Mouse (Mus musculus) limb, embryonic 13.5 days (tissue): ENCODE measurements around the gene Spg7. TPM values are rescaled to one million over a fixed set of nuclear protein-coding genes. Genes with fewer than 3 reads are reported as not detected.
A peak's percentile ranks its signal among the peaks of the same experiment; 100 is the strongest.
"Not testable (repeated sequence)": the region's sequence is repeated elsewhere in the genome, so short reads cannot be mapped to it uniquely, and the experiment has no call there.

Experiments used
- ATAC-seq: fragments of 200-750 bp; cut with Nextera tagmentation; 2 replicates; pipeline ENCODE4 v1.8.0; 2017; ENCODE audit warnings: low read depth, moderate number of reproducible peaks, moderate TSS enrichment; ENCODE audit not compliant: low FRiP score
- H3K27ac ChIP-seq: fragments of 300-500 bp; sonication (generic); 2 replicates; pipeline ENCODE4 v1.5.1; 2015; ENCODE audit warnings: inconsistent platforms, mild to moderate bottlenecking, moderate library complexity
- H3K27me3 ChIP-seq: fragments of 300-500 bp; sonication (generic); 2 replicates; pipeline ENCODE4 v1.6.1; 2015; ENCODE audit warnings: mild to moderate bottlenecking, inconsistent platforms
- H3K36me3 ChIP-seq: fragments of 300-500 bp; sonication (generic); 2 replicates; pipeline ENCODE4 v1.6.1; 2015; ENCODE audit warnings: inconsistent platforms, mild to moderate bottlenecking, moderate library complexity
- H3K4me1 ChIP-seq: fragments of 300-500 bp; sonication (generic); 2 replicates; pipeline ENCODE4 v1.6.1; 2015; ENCODE audit warnings: inconsistent platforms
- H3K4me2 ChIP-seq: fragments of 300-500 bp; sonication (generic); replicated peaks from 2 replicates; pipeline ENCODE4 v1.6.1; 2015; ENCODE audit warnings: inconsistent platforms, mild to moderate bottlenecking, moderate library complexity
- H3K4me3 ChIP-seq: fragments of 300-500 bp; sonication (generic); 2 replicates; pipeline ENCODE4 v1.5.1; 2015; ENCODE audit warnings: moderate library complexity, mild to moderate bottlenecking, inconsistent platforms
- H3K9ac ChIP-seq: fragments of 300-500 bp; sonication (generic); 2 replicates; pipeline ENCODE4 v1.6.1; 2015; ENCODE audit warnings: mild to moderate bottlenecking, inconsistent platforms
- H3K9me3 ChIP-seq: fragments of 300-500 bp; sonication (generic); 2 replicates; pipeline ENCODE4 v1.6.1; 2016; ENCODE audit warnings: inconsistent platforms
- WGBS: fragments of 180-500 bp; shearing (Covaris S2); methylation state at CpG from one replicate; pipeline ENCODE4 v1.1.7; 2015; 5-methylcytosine and 5-hydroxymethylcytosine counted together
- polyA plus RNA-seq: library from polyadenylated mRNA; unstranded; fragments of >200 nt; fragmentation: Nextera tagmentation; extraction: Ambion mirVana; gene quantifications from 2 replicates; pipeline ENCODE4 v1.2.1, GENCODE M21; 2015

Gene Spg7
- polyA plus RNA-seq, 1 experiment from 2014 or later: 41.5 TPM

DNA sequence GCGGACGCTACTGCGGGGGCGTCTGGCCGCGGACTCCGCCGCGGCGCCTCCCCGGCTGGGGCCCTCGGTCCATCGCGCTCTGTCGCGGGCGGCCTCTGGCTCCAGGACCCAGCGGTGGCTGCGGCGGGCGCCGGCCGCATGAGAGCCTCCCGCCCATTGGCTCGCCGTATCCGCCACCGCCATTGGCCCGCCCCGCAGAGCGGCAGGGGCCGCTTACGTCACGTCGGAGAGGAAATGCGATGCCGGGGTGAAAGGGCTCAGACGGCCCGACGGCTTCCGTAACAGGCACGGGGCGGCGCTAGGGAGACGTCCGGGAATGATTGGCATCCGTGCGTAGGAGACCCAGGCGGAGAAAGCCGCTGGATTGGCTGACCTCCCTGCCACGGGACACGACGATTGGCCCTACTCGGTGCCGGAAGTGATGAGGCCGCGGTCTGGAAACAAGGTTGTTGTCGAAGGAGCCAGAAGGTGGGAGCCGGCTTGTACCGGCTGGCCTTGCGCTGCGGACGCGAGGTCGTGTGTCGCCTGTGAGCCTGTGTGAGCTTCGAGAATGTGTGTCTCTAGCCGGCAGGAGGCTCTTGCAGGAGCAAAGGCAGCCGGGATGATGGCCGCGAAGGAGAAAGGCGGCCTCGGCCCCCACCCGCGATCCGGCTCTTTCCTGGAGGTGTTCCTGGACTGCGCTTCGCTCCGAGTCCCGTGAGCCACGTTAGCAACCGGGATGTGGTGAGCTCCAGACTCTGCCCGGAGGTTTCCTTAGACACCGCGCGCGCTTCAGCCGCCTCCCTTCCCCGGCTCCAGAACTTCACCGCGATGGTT is 20.4 kb upstream of the Spg7 start, which contains the start of gene Ankrd11:
Gene Ankrd11 (minus strand): TSS at position 120 of the 816 bp plus-strand sequence.
- peaks cover 31% of the 10 kb centered on the region for H3K4me1 ChIP-seq
- H3K27me3 ChIP-seq: no peaks in the 10 kb centered on the region
- H3K9ac ChIP-seq: peak within 1 kb of the TSS; percentile 100
- peak within 1 kb of the TSS; percentile 98 for H3K27ac ChIP-seq
- peak within 1 kb of the TSS; percentile 99 for H3K4me3 ChIP-seq
- ATAC-seq: peak; percentile 98
- H3K4me2 ChIP-seq: peak within 1 kb of the TSS; percentile 80
- WGBS: under 1% methylated on average over 69 of the region's 91 CpGs
- peaks cover 4% of the 10 kb centered on the region; the same call in 1 of the 2 replicates for H3K36me3 ChIP-seq
- H3K9me3 ChIP-seq: no peaks in the 10 kb centered on the region

DNA sequence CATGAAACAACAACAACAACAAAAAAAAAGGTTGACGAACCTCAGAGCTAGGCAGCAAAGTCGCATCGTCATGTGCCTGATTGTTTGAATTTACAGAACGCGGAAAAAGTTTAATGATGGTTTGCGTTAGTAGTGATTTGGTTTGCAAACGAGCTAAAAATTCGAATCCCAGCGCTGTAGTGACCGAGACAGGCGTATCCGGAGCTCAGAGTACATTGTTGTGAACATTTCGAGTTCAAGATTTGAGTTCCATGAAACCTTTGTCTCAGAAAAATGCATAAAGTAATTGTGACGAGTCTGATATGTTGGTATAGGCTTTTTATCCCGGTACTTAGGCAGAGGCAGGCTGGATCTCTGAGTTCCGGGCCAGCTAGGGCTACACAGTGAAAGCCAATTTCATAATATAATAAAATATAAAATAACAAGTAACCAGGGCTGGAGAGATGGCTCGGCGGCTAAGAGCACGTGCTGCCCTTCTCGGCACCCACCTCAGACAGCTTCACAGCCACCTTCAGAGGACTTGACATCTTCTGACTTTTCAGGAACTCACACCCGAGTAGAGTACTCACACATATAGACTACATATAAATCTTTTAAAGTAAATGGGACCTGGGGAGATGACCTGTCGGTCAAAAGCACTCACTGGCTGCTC is 19.6 kb upstream of the Spg7 start:
- H3K4me1 ChIP-seq: peaks cover 28% of the 10 kb centered on the region
- no peaks in the 10 kb centered on the region for H3K27me3 ChIP-seq
- WGBS: 17% methylated on average over 22 of the region's 22 CpGs
- H3K4me3 ChIP-seq: peak overlapping the region; percentile 99
- peak overlapping the region; percentile 70 for H3K4me2 ChIP-seq
- ATAC-seq: no peak
- peak overlapping the region; percentile 95 for H3K27ac ChIP-seq
- H3K36me3 ChIP-seq: peaks cover 4% of the 10 kb centered on the region; the same call in 1 of the 2 replicates
- H3K9ac ChIP-seq: peak overlapping the region; percentile 89
- H3K9me3 ChIP-seq: no peaks in the 10 kb centered on the region

DNA sequence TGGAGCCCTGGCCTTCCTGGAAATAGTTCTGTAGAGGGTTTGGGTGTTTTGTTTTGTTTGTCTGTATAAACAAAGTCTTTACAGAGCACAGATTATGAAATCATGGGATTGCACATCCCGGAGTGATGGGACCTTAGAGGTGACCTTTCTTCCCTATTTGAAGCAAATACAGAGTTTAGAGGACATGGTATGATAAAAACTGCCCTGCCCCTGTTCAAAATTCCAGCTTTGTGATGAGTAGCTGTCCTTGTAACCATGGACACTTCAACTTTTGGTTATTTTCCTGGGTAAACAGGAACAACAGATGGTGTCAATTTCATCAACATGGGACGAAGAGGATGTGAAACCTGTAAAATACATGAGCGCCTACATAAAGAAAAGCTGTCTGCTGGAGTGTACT is 18.8 kb upstream of the Spg7 start:
- ATAC-seq: no peak
- Histone ChIP-seq H3K9me3 (no peaks in the 10 kb centered on the region), H3K9ac (no peak overlapping the region), H3K27me3 (no peaks in the 10 kb centered on the region), H3K4me3 (no peak overlapping the region), H3K4me1 (peaks cover 28% of the 10 kb centered on the region), H3K27ac (no peak overlapping the region), H3K4me2 (peak overlapping the region; percentile 70; the same call in 1 of the 2 replicates), H3K36me3 (peaks cover 4% of the 10 kb centered on the region; the same call in 1 of the 2 replicates)
- 88% methylated on average over 3 of the region's 3 CpGs for WGBS

DNA sequence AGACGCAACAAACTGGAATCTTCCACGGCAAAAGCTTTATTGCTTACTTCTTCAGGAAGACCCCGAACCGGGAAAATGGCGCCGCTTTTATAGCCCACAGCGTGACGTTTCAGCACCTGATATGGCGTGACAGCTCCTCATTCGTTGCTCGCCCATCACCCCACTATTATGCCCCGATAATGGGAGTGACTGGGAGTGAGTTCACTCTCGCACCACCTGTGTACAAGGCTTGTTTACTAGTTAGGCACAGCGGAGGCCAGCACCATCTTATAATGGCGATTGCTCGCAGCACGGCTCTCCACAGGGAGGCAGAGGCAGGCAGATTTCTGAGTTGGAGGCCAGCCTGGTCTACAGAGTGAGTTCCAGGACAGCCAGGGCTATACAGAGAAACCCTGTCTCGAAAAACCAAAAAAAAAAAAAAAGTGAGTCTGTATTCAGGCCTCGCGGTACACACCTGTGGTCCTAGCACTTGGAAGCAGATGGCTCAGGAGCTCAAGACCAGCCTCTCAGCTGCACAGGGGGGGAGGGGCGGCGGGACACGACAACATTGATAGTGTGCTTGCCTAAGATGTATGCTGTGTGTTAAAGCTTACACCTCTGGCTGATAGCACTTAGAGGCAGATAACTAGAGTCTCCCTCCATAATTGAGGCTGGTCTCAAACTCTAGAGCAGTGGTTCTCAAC is 17.9 kb upstream of the Spg7 start:
- not testable (repeated sequence) for H3K36me3 ChIP-seq, H3K9ac ChIP-seq, H3K9me3 ChIP-seq, H3K4me2 ChIP-seq, H3K4me3 ChIP-seq, H3K27ac ChIP-seq, ATAC-seq, H3K27me3 ChIP-seq
- peaks cover 20% of the 10 kb centered on the region for H3K4me1 ChIP-seq
- WGBS: 91% methylated on average over 23 of the region's 23 CpGs

DNA sequence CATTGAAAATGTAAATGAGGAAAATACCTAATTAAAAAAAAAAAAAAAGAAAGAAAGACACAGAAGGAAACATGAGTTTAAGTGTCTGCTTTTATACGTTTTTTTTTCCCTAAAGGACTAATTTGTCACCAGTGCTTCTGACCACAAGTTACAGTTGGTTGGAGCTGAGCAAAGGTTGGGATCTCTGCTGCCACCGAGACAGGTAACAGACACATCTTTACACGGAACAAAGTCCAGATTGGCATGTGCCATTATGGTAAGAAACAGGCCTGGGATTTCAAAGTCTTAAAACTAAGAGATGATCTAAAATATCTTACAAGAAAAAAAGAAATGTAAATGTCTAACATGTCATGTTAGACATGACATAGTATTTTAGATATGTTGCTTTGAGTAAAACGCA is 16.0 kb upstream of the Spg7 start:
- peaks cover 4% of the 10 kb centered on the region; the same call in 1 of the 2 replicates for H3K36me3 ChIP-seq
- H3K9me3 ChIP-seq: no peaks in the 10 kb centered on the region
- 72% methylated on average over 4 of the region's 4 CpGs for WGBS
- no peak overlapping the region for H3K9ac ChIP-seq
- H3K4me2 ChIP-seq: no peak overlapping the region
- ATAC-seq: no peak
- H3K4me1 ChIP-seq: peaks cover 12% of the 10 kb centered on the region
- H3K4me3 ChIP-seq: no peak overlapping the region
- H3K27ac ChIP-seq: no peak overlapping the region
- H3K27me3 ChIP-seq: no peaks in the 10 kb centered on the region

DNA sequence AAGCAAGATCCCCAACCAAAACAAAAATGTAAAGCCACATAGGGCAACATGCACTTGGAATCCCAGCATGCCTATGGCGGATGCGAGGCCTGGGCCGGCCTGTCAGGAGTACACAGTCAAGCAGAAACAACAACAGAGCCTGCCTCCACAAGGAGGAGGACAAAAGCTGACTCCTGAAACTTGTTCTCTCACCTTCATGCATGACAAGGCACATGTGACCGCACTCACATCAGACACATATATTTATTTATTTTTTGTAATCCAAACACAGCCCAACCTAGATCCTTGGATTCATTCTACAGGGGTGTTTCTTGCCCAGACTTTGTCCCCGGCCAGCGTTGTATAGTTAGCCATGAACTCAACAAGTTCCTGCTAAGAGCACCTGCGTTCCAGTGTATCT is 14.9 kb upstream of the Spg7 start:
- H3K9ac ChIP-seq: no peak overlapping the region

DNA sequence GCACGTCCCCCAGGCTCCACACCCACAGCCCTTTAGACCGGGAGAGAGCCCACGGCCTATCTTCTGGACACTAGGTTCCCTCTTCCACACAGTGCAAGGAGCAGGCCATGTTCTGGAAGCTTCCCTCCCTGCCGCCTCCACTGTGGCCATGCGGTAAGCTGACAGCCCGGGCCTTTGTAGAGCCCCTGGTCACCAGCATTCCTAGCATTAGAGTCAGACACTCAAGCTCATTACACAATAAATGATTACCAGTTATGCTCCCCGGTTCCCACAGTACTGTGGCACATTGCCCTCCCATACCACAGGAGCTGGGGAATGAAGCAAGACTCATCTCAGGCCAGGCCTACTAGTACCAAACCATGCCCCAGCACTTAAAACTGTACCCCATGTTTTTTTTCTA is 14.3 kb upstream of the Spg7 start:
- Histone ChIP-seq H3K4me1 (peaks cover 8% of the 10 kb centered on the region), H3K4me3 (no peak overlapping the region), H3K27ac (no peak overlapping the region), H3K9ac (no peak overlapping the region), H3K27me3 (no peaks in the 10 kb centered on the region), H3K9me3 (no peaks in the 10 kb centered on the region), H3K36me3 (peaks cover 4% of the 10 kb centered on the region; the same call in 1 of the 2 replicates), H3K4me2 (no peak overlapping the region)
- 83% methylated on average over 7 of the region's 7 CpGs for WGBS
- ATAC-seq: no peak

More for the DNA sequence above, 14.9 kb upstream of the Spg7 start:
- Histone ChIP-seq H3K27ac (no peak overlapping the region), H3K9me3 (no peaks in the 10 kb centered on the region), H3K4me1 (peaks cover 12% of the 10 kb centered on the region), H3K4me2 (no peak overlapping the region), H3K36me3 (peaks cover 4% of the 10 kb centered on the region; the same call in 1 of the 2 replicates), H3K4me3 (no peak overlapping the region), H3K27me3 (no peaks in the 10 kb centered on the region)
- no peak for ATAC-seq
- 90% methylated on average over 7 of the region's 7 CpGs for WGBS

DNA sequence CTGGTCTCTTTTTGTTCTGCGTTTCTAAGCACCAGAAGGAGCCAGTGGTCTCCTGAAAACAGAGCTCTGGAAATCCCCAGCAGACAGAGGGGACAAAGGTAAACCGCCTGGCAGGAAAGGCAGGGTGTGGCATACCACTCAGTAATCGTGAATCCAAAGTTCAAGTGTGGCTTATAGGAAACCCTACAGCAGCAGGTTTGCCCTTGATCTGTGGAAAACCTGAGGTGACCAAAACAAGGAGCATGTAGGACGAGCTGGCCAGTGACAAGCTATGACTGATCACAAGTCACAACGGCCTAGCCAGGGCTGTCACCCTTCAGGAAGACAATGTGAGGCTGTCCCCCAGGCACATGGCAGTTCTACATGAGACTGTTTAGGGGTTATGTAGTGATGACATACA is 11.3 kb upstream of the Spg7 start:
- Histone ChIP-seq H3K36me3 (no peaks in the 10 kb centered on the region), H3K9ac (no peak overlapping the region), H3K4me3 (no peak overlapping the region), H3K9me3 (no peaks in the 10 kb centered on the region), H3K27ac (no peak overlapping the region), H3K4me2 (no peak overlapping the region), H3K4me1 (no peaks in the 10 kb centered on the region), H3K27me3 (no peaks in the 10 kb centered on the region)
- ATAC-seq: no peak
- 67% methylated on average over 5 of the region's 5 CpGs for WGBS

DNA sequence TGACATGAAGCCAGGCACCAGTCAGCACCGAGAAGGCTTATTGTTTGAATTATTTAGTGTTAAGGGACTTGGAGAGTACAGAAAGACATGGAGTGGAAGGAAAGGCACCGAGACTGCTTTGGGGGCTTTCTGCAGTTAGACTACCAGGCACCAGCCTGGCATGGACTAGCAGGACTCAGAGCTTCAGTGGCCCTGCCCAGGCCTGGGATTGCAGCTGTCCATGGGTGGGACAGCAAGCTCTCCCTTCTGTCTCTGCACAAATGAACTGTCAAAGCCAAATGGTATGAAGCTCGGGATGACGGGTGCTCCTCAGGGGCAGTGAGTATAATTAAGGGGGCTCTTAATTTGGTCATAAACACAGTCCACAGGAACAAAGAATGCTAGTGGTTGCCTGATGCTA is 1.3 kb downstream of the Spg7 start:
- H3K27me3 ChIP-seq: no peaks in the 10 kb centered on the region
- H3K4me2 ChIP-seq: peak overlapping the region; percentile 86
- no peak overlapping the region for H3K27ac ChIP-seq
- peaks cover 23% of the 10 kb centered on the region for H3K4me1 ChIP-seq
- H3K36me3 ChIP-seq: peaks cover 18% of the 10 kb centered on the region
- peak overlapping the region; percentile 94 for H3K9ac ChIP-seq
- no peaks in the 10 kb centered on the region for H3K9me3 ChIP-seq
- 61% methylated on average over 4 of the region's 4 CpGs for WGBS
- ATAC-seq: no peak
- 0 out of 2 replicates have a peak overlapping the region, but pooled peaks have one; percentile 93 for H3K4me3 ChIP-seq

DNA sequence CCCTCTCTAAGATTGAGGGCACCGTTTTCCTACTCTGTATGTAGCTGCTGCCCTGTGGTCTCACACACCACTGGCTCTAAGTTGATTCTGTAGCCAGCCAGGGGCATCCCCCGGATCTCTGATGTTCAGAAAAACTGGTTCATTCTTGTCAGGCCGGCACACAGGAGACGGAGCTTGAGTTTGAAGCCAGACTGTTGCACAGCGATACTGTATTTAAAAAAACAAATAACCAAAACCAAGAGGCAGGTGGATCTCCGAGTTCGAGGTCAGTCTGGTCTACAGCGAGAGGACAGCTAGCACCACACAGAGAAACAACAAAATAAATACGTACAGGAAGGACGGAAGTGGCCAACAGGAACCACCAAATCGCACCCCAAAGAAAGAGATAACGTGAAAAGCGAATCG is 2.1 kb downstream of the Spg7 start:
- peak; percentile 17; the same call in 1 of the 2 replicates for ATAC-seq
- Histone ChIP-seq H3K27me3 (no peaks in the 10 kb centered on the region), H3K27ac (peak overlapping the region; percentile 82), H3K36me3 (peaks cover 18% of the 10 kb centered on the region), H3K4me2 (peak overlapping the region; percentile 86), H3K4me1 (peaks cover 23% of the 10 kb centered on the region), H3K9ac (peak overlapping the region; percentile 94), H3K9me3 (no peaks in the 10 kb centered on the region), H3K4me3 (peak overlapping the region; percentile 93)
- WGBS: 1% methylated on average over 14 of the region's 14 CpGs

DNA sequence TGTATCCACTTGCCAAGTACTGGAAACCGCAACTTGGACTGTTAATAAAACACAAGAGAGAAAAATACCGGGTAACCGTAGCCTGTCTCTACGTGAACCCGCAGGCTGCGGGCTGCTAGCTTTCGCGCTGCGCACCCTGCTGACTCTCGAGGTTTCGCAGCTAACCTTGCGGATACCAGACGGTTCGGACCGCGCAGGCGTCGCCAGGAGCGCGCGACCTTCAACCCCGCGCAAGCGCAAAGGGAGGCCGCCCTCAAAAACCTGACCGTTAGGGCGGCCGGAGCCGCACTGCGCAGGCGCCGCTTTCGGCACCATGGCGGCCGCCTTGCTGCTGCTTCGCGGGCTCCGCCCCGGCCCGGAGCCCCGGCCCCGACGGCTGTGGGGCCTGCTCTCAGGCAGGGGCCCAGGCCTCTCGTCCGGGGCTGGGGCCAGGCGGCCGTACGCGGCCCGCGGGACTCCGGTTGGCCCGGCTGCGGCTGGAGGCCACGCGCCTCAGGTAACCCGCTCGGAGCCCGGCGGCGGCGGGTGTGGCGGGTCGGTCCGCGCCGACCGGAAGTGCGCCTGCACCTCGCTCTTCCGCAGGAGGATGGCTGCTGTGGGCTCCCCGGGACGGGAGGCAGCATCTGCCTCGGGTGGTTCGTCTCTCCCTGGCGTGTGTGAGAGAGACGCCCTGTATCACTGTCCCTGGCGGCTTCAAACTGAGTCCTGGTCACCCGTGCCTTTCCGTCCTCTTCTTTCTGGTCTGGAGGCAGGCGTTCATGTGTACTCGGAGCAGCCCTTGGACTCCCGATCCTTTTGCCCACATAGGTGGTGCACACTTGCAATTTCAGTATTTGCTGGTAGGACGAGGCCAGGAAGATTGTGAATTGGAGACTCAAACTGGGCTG is 2.7 kb downstream of the Spg7 start:
- Histone ChIP-seq H3K4me2 (peak overlapping the region; percentile 86), H3K4me3 (peak overlapping the region; percentile 93), H3K9me3 (no peaks in the 10 kb centered on the region), H3K4me1 (peaks cover 23% of the 10 kb centered on the region), H3K27me3 (no peaks in the 10 kb centered on the region), H3K27ac (peak overlapping the region; percentile 82), H3K36me3 (peaks cover 22% of the 10 kb centered on the region), H3K9ac (peak overlapping the region; percentile 94)
- ATAC-seq: peak; percentile 96
- WGBS: under 1% methylated on average over 84 of the region's 84 CpGs
